Mouse (Mus musculus) spleen, embryonic (tissue): ENCODE results near the gene Slc36a2.

Source experiments
- CTCF ChIA-PET: fragments of 350-600 bp; sonication (Branson Sonifier 250); formaldehyde crosslinking; loops from one replicate; lab custom pipeline; 2022; lab: Charles Lee

The Slc36a2 gene

DNA sequence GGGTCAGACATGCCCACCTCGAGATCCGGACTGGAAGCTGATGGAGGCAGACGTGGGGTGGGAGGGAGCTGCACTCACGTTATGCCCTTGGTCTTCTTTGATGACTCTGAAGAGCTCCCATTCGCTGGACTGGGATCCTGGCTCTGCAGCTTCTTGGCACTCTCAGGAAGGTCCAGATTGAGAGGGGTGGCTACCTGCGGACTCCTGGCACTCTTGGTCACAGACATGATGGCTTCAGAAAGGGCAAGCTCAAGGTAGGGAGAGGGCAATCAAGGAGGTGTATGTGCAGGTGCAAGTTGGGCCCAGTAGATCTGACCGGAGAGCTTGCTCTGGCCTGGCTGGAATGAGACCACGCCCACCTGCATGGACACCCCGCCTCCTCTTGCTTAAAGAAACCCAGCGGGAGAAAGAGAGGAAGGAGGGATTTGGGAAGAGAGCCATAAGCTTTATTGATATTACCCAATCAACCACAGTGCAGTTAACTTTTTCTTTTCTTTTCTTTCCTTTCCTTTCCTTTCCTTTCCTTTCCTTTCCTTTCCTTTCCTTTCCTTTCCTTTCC is at the start of gene Slc36a2:
Gene Slc36a2, minus strand, starts transcription at position 345 of the 559 bp plus-strand sequence.
- CTCF ChIA-PET, result interaction anchor here (0.7 kb wide), 1 partner anchor 10 kb away, joined by 5 read pairs; no protein-coding TSS in a partner anchor

- CTCF ChIA-PET, result no interaction called here
Observed at GRCm38 (mm10) chr11:55234288-55234687, 49.4 kb upstream of the Slc36a2 start.

DNA sequence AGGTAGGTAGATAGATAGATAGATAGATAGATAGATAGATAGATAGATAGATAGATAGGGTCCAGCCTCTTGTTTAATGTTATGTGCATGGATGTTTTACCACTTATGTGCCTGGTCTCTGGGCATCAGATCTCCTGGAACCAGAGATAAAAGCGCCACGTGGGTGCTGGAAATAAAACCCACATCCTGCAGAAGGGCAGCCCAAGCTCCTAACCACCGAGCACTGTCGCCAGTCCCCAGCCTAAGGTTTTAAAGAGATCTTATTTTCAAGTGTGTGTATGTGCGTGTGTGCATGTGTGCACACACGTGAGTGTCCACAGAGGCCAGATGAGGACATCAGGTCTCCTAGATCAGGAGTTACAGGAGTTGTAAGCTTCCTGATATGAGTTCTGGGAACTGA is 46.2 kb upstream of the Slc36a2 start:
- CTCF ChIA-PET, result interaction anchor here (0.6 kb wide), 1 partner anchor 77 kb away, joined by 3 read pairs; no protein-coding TSS in a partner anchor

DNA sequence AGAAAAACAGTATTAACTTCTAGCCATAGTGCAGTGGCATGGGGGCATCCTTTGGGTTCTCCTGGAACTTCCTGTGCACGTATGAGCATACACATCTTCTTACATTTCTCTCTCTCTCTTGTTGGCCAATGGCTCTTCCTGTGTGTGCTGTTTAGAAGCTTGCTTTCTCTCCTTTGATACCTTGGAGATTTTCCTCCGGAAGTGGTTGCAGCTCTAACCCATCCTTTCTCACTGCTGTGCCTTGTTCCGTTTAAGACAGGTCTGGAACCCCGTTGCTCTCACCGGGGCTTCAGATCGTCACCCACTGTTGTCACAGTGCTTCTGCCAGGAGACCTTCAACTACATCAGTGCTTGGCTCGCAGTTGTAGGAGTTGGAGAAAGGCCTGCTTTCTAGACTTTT is 36.4 kb upstream of the Slc36a2 start:
- CTCF ChIA-PET, result no interaction called here

DNA sequence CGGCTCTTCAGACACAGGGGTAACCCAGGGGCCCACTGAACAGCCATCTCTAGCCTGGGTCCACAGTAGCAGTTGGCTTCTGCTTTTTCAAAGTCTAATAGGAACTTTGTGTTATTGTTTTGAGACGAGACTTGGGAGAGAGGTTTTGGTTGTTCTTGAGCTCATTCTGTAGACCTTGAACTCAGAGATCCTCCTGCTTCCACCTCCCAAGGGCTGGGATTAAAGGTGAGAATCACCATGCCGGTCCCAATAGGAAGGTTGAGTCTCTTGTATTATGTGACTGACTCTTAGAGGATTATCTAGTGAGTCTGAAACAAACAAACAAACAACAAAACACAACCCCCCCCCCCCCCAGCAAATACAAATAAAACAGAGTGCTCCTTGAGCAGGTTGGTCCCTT is 33.6 kb upstream of the Slc36a2 start:
- CTCF ChIA-PET, result no interaction called here

GRCm38 (mm10) chr11:55217880-55218279 is 33.0 kb upstream of the Slc36a2 start:
- CTCF ChIA-PET, result no interaction called here

DNA sequence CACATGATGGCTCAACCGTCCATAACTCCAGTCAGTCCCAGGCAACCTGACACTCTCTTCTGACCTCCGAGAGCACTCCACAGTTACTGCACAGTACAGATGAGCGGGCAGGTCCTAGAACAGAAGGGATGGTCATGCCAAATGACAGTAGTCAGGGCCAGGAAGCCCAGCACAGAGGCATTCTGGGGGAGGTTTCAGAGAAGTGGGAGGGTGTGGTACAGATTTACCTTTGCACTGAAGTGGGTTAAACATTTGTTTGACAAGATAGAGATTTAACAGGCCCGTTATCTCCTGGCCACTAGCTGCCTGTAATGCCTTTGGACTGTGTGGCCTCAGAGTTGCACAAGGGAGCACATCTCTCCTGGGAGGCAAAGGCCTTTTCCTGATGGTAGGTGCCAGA is 32.5 kb upstream of the Slc36a2 start:
- CTCF ChIA-PET, result no interaction called here

DNA sequence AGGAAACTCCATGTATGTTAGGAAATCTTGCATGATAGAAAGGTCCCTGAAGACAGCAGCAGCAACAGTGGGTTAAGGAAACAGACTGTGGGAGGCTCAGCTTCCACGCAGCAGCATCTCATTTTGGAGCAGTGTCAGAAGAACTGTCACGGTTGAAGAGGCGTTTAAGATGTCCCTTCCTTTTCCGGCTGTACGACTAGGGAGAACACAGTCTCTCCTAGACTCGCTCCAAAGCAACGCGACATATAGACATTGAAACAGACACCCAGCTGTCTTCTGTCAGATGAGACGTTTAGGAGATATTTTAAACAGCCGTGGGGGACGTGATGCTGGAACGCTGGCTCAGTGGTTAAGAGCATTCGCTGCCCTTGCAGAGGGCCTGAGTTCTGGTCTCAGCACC is 32.0 kb upstream of the Slc36a2 start:
- CTCF ChIA-PET, result interaction anchor here (0.9 kb wide), 1 partner anchor 90 kb away, joined by 9 read pairs; no protein-coding TSS in a partner anchor

DNA sequence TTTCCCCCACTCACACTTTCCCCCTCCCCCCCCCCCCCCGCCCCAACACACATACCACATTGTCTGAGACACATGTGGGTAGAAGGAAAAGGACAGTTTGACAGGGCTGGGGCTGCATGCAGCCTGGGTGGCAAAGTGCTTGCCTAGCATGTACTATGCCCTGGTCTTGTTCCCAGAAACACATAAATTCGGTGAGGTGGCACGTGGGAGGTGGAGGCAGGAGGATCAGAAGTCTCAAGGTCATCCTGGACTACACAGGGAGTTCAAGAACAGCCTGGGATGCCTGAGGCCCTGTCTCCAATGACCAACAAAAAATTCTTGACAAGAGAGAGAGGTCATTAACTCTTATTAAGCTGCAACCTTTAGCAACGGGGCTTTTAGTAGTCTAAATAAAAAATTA is 31.2 kb upstream of the Slc36a2 start:
- CTCF ChIA-PET, result interaction anchor here (0.9 kb wide), 1 partner anchor 90 kb away, joined by 9 read pairs; no protein-coding TSS in a partner anchor

- CTCF ChIA-PET, result no interaction called here
Observed at GRCm38 (mm10) chr11:55214978-55215377, 30.1 kb upstream of the Slc36a2 start.

DNA sequence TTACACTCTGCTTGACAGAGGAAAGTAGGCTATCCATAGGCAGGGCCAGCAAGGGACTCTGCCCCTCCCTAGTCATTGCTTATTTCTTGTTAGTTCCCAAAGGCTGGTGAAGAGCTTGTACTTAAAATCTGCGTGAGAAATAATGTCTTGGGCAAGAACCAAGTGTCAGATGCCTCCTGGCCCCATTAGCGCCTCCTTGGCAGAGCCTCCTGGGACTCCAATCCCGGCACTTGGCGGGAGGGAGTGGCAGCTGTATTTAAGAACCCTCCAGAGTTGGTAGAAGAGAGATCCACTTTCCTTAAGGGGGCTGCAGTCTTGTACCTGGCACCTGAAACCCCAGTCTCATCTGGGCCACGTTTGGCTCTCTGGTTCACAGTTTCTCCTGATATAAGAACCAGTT is 29.3 kb upstream of the Slc36a2 start:
- CTCF ChIA-PET, result no interaction called here

DNA sequence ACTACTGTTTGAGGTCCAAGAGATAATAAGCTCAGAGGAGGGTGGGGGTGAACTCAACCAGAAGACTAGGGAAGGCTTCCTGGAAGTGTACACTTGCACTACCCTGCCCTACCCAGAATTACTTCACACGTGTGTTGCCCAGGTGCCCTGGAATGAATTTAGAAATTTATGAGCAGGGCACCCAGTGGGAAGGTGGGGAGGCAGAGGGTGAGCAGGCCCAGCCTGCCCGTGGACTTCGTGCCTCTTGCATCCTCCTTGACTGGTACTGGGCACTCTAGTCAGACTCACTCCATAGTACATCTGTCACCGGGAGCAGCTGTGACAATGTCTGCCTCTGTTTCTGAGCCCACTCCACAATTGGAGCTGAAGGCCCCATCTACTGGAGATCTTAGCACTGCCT is 28.6 kb upstream of the Slc36a2 start:
- CTCF ChIA-PET, result no interaction called here

GRCm38 (mm10) chr11:55209626-55210353 is 24.9 kb upstream of the Slc36a2 start:
- CTCF ChIA-PET, result no interaction called here

GRCm38 (mm10) chr11:55209032-55209431 is 24.2 kb upstream of the Slc36a2 start:
- CTCF ChIA-PET, result no interaction called here

GRCm38 (mm10) chr11:55208001-55208690 is 23.3 kb upstream of the Slc36a2 start:
- CTCF ChIA-PET, result no interaction called here

GRCm38 (mm10) chr11:55204602-55205001 is 19.7 kb upstream of the Slc36a2 start:
- CTCF ChIA-PET, result interaction anchor here (2.0 kb wide), 1 partner anchor 35 kb away, joined by 4 read pairs; no protein-coding TSS in a partner anchor

GRCm38 (mm10) chr11:55204159-55204596 is 19.3 kb upstream of the Slc36a2 start, which contains the start of gene Slc36a1:
TSS of gene Slc36a1 (plus strand) at chr11:55204350.
- CTCF ChIA-PET, result interaction anchor here (2.0 kb wide), 1 partner anchor 36 kb away, joined by 4 read pairs; no protein-coding TSS in a partner anchor

GRCm38 (mm10) chr11:55197740-55198510 is 13.0 kb upstream of the Slc36a2 start:
- CTCF ChIA-PET, result no interaction called here

- CTCF ChIA-PET, result no interaction called here
Observed at GRCm38 (mm10) chr11:55197086-55197485, 12.2 kb upstream of the Slc36a2 start.

- CTCF ChIA-PET, result no interaction called here
Observed at GRCm38 (mm10) chr11:55190216-55190615, 5.3 kb upstream of the Slc36a2 start.

DNA sequence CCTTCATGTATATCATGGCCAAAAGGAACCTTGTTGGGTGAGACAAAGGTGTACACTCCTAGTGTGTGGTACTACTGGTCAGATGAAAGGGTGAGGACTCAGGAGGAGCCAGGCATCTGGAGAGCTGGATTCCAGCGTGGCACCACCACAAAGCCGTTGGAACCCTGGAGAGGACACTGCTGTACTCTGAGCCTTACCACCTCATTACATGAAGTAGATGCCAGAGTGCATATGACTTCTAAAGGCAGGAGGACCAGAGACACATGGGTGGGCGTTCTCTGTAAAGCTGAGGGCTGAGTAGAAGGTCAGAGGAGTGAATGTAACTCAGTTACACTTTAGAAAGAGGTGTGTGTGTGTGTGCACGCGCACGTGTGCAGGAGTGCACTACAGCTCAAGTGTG is 2.9 kb upstream of the Slc36a2 start:
- CTCF ChIA-PET, result no interaction called here
